Mouse (Mus musculus) MEL (cell line): ENCODE data around the gene Gm20388. TPM values are rescaled to one million over a fixed set of nuclear protein-coding genes. Genes with fewer than 3 reads are reported as not detected.

ENCODE experiments used
- DNase-seq: peaks from one replicate; pipeline ENCODE4 v3.0.0; 2011; ENCODE audit warnings: low read depth, low spot score
- H3K27ac ChIP-seq: 2 replicates; pipeline ENCODE4 v1.5.1; 2012; ENCODE audit warnings: low read depth, mild to moderate bottlenecking, control low read depth, low read length, moderate library complexity; ENCODE audit not compliant: control insufficient read depth
- H3K27me3 ChIP-seq, 2 experiments: fragments of 150-350 bp in 1 of 2; sonication (generic) in 1 of 2; 2 replicates each; pipeline ENCODE4 v1.6.1; 2012; ENCODE audit warnings: low read length in 2 of 2, mild to moderate bottlenecking in 2 of 2, improper control_type of control experiment in 1 of 2, moderate library complexity in 1 of 2; ENCODE audit not compliant: insufficient read depth in 2 of 2, control insufficient read depth in 1 of 2
- H3K36me3 ChIP-seq, 2 experiments: 2 replicates each; pipeline ENCODE4 v1.6.1; 2012 to 2014; ENCODE audit warnings: low read length in 2 of 2, improper control_type of control experiment in 1 of 2, inconsistent platforms in 1 of 2, mild to moderate bottlenecking in 1 of 2; ENCODE audit not compliant: insufficient read depth in 2 of 2, control insufficient read depth in 1 of 2
- H3K4me1 ChIP-seq, 2 experiments: fragments of 150-350 bp in 1 of 2; sonication (generic) in 1 of 2; 2 replicates each; pipeline ENCODE4 v1.6.1; 2012; ENCODE audit warnings: low read length in 2 of 2, improper control_type of control experiment in 1 of 2, mild to moderate bottlenecking in 1 of 2; ENCODE audit not compliant: insufficient read depth in 2 of 2, control insufficient read depth in 1 of 2
- H3K4me3 ChIP-seq, 2 experiments: fragments of 150-350 bp in 1 of 2; sonication (generic) in 1 of 2; 2 replicates each; pipeline ENCODE4 v1.5.1; 2012; ENCODE audit warnings: low read depth in 2 of 2, low read length in 2 of 2, mild to moderate bottlenecking in 2 of 2, moderate library complexity in 2 of 2, control low read depth in 1 of 2, improper control_type of control experiment in 1 of 2; ENCODE audit not compliant: control insufficient read depth in 1 of 2, insufficient read depth in 1 of 2
- H3K79me2 ChIP-seq: 2 replicates; pipeline ENCODE4 v1.6.1; 2012; ENCODE audit warnings: mild to moderate bottlenecking, low read length, moderate library complexity; ENCODE audit not compliant: control insufficient read depth, poor library complexity, insufficient read depth
- H3K9ac ChIP-seq: 2 replicates; pipeline ENCODE4 v1.6.1; 2012; ENCODE audit warnings: low read depth, mild to moderate bottlenecking, control low read depth, low read length, moderate library complexity; ENCODE audit not compliant: control insufficient read depth, poor library complexity, severe bottlenecking
- H3K9me3 ChIP-seq: fragments of 150-350 bp; sonication (generic); replicated peaks from 2 replicates; pipeline ENCODE4 v1.6.1; 2012; ENCODE audit warnings: mild to moderate bottlenecking, low read length, improper control_type of control experiment, moderate library complexity; ENCODE audit not compliant: insufficient read depth
- BHLHE40 ChIP-seq: IDR thresholded peaks from 2 replicates; pipeline ENCODE4 v1.6.1; 2012; ENCODE audit warnings: low read depth, mild to moderate bottlenecking, inconsistent platforms, low read length, improper control_type of control experiment, borderline replicate concordance
- E2F4 ChIP-seq: IDR thresholded peaks from 2 replicates; pipeline ENCODE4 v1.6.1; 2011; ENCODE audit warnings: low read depth, low read length, improper control_type of control experiment, borderline replicate concordance
- ELF1 ChIP-seq: IDR thresholded peaks from 2 replicates; pipeline ENCODE4 v1.6.1; 2014; ENCODE audit warnings: low read depth, mild to moderate bottlenecking, inconsistent platforms, low read length, improper control_type of control experiment, moderate library complexity
- ETS1 ChIP-seq: IDR thresholded peaks from 2 replicates; pipeline ENCODE4 v1.6.1; 2012; ENCODE audit warnings: low read depth, mild to moderate bottlenecking, inconsistent platforms, low read length, improper control_type of control experiment, moderate library complexity
- JUND ChIP-seq: IDR thresholded peaks from 2 replicates; pipeline ENCODE4 v1.6.1; 2011; ENCODE audit warnings: low read depth, mild to moderate bottlenecking, improper control_type of control experiment, low read length
- KAT2A ChIP-seq: conservative IDR thresholded peaks from 2 replicates; pipeline ENCODE4 v1.6.1; 2012; ENCODE audit warnings: low read depth, low read length, improper control_type of control experiment, inconsistent platforms
- MAX ChIP-seq: IDR thresholded peaks from 2 replicates; pipeline ENCODE4 v1.6.1; 2011; ENCODE audit warnings: low read length, improper control_type of control experiment
- MXI1 ChIP-seq: IDR thresholded peaks from 2 replicates; pipeline ENCODE4 v1.6.1; 2011; ENCODE audit warnings: mild to moderate bottlenecking, low read depth, low read length, improper control_type of control experiment
- MYB ChIP-seq: IDR thresholded peaks from 2 replicates; pipeline ENCODE4 v1.6.1; 2011; ENCODE audit warnings: mild to moderate bottlenecking, low read depth, low read length, improper control_type of control experiment
- MYC ChIP-seq: IDR thresholded peaks from 2 replicates; pipeline ENCODE4 v1.6.1; 2011; ENCODE audit warnings: low read depth, mild to moderate bottlenecking, low read length, improper control_type of control experiment, moderate library complexity
- NELFE ChIP-seq: IDR thresholded peaks from 2 replicates; pipeline ENCODE4 v1.6.1; 2011; ENCODE audit warnings: low read depth, low read length, improper control_type of control experiment
- POLR2A ChIP-seq, 2 experiments: IDR thresholded peaks; 2 replicates each; pipeline ENCODE4 v1.6.1; 2011 to 2012; ENCODE audit warnings: low read length in 2 of 2, mild to moderate bottlenecking in 2 of 2, control low read depth in 1 of 2, improper control_type of control experiment in 1 of 2, low read depth in 1 of 2, moderate library complexity in 1 of 2; ENCODE audit not compliant: control insufficient read depth in 1 of 2, insufficient read depth in 1 of 2, poor library complexity in 1 of 2
- POLR2AphosphoS5 ChIP-seq: IDR thresholded peaks from 2 replicates; pipeline ENCODE4 v1.6.1; 2012; ENCODE audit warnings: low read depth, borderline replicate concordance, mild to moderate bottlenecking, inconsistent platforms, low read length, moderate library complexity, mixed read lengths
- RAD21 ChIP-seq: IDR thresholded peaks from 2 replicates; pipeline ENCODE4 v1.6.1; 2011; ENCODE audit warnings: mild to moderate bottlenecking, low read depth, low read length, improper control_type of control experiment
- SIN3A ChIP-seq: IDR thresholded peaks from 2 replicates; pipeline ENCODE4 v1.6.1; 2012; ENCODE audit warnings: low read length, improper control_type of control experiment, inconsistent platforms
- TBP ChIP-seq: IDR thresholded peaks from 2 replicates; pipeline ENCODE4 v1.8.0; 2011; ENCODE audit warnings: low read depth, low read length, improper control_type of control experiment
- USF1 ChIP-seq: IDR thresholded peaks from 2 replicates; pipeline ENCODE4 v1.6.1; 2014; ENCODE audit warnings: low read depth, mild to moderate bottlenecking, inconsistent platforms, low read length, improper control_type of control experiment, moderate library complexity
- ZC3H11A ChIP-seq: IDR thresholded peaks from 2 replicates; pipeline ENCODE4 v1.6.1; 2012; ENCODE audit warnings: low read depth, mild to moderate bottlenecking, inconsistent platforms, low read length, improper control_type of control experiment
- ZMIZ1 ChIP-seq: IDR thresholded peaks from 2 replicates; pipeline ENCODE4 v1.6.1; 2012; ENCODE audit warnings: low read depth, mild to moderate bottlenecking, inconsistent platforms, low read length, improper control_type of control experiment, moderate library complexity
- ZNF384 ChIP-seq: IDR thresholded peaks from 2 replicates; pipeline ENCODE4 v1.6.1; 2012; ENCODE audit warnings: low read depth, mild to moderate bottlenecking, inconsistent platforms, low read length, improper control_type of control experiment
- polyA plus RNA-seq, 2 experiments: library from polyadenylated mRNA; stranded (reverse) in 1 of 2; unstranded in 1 of 2; fragments of >175 nt in 1 of 2; fragments of >200 nt in 1 of 2; gene quantifications; 2 replicates each; pipeline versions ENCODE4 v1.2.1 to v1.2.4; 2012; ENCODE audit warnings: low replicate concordance in 2 of 2, low read depth in 1 of 2; ENCODE audit not compliant: insufficient read length in 2 of 2, insufficient read depth in 1 of 2, missing spikeins in 1 of 2
- total RNA-seq: library from RNA; depleted of rRNA; stranded (reverse); fragments of 300-350 nt; gene quantifications from 2 replicates; pipeline ENCODE4 v1.2.3, GENCODE M21; 2012

Gm20388 gene
- total and polyA plus RNA-seq, 3 experiments: 11.1 to 17.8 TPM; not detected in 1

GRCm38 (mm10) chr8:122984175-122984574 is 3073.5 kb downstream of the Gm20388 start:
- Histone ChIP-seq H3K36me3 (peaks cover 2 to 35% of the 10 kb centered on the region in 2 experiments), H3K79me2 (peaks cover 82% of the 10 kb centered on the region), H3K9ac (no peak overlapping the region), H3K4me3 (no peak overlapping the region), H3K27me3 (no peaks in the 10 kb centered on the region), H3K4me1 (peaks cover 9 to 15% of the 10 kb centered on the region in 2 experiments), H3K27ac (no peak overlapping the region), H3K9me3 (no peaks in the 10 kb centered on the region)
- DNase-seq: no peak
- no peak for TF ChIP-seq KAT2A

- Histone ChIP-seq H3K27me3 (no peaks in the 10 kb centered on the region), H3K4me3 (no peak overlapping the region), H3K9ac (no peak overlapping the region), H3K9me3 (no peaks in the 10 kb centered on the region), H3K27ac (no peak overlapping the region), H3K4me1 (peaks cover 6 to 18% of the 10 kb centered on the region in 2 experiments), H3K36me3 (peaks cover 2 to 37% of the 10 kb centered on the region in 2 experiments), H3K79me2 (peaks cover 81% of the 10 kb centered on the region)
- TF ChIP-seq USF1 (no peak), KAT2A (no peak), NELFE (no peak), POLR2AphosphoS5 (no peak), E2F4 (no peak), TBP (no peak), ZC3H11A (no peak), SIN3A (no peak), MXI1 (no peak), POLR2A (IDR thresholded peaks at IDR 0.05; ENCODE audit: control insufficient read depth in 1 of 2, insufficient read depth in 1 of 2, low read depth in 1 of 2, low read length in 2 of 2, poor library complexity in 1 of 2) (no peak), ETS1 (no peak), ZNF384 (no peak), MYC (no peak), ELF1 (no peak), MYB (no peak), ZMIZ1 (no peak), BHLHE40 (no peak), MAX (no peak), JUND (no peak), RAD21 (no peak)
- no peak for DNase-seq
These were observed 3076.0 kb downstream of the Gm20388 start for GRCm38 (mm10) chr8:122986501-122987184.
